Mouse (Mus musculus): ENCODE results near the gene Lactb. TPM values are rescaled to one million over a fixed set of nuclear protein-coding genes. Genes with fewer than 3 reads are reported as not detected.

The Lactb gene
- polyA plus RNA-seq, 2 experiments: 10.1 to 10.9 TPM

GRCm38 (mm10) chr9:66952321-66952720 is 23.0 kb downstream of the Lactb start:
- no peaks in the 10 kb centered on the region for H3K27me3 ChIP-seq (ENCODE audit: control insufficient read depth, insufficient read depth, low read length)
- WGBS: 80% methylated on average over 8 of the region's 8 CpGs
- no peaks in the 10 kb centered on the region for H3K9me3 ChIP-seq (ENCODE audit: control insufficient read depth, low read length)
- no peak for ATAC-seq (ENCODE audit: low FRiP score, low read depth)
- H3K27ac ChIP-seq (replicated peaks; ENCODE audit: low read depth, low read length): no peak overlapping the region
- H3K36me3 ChIP-seq (ENCODE audit: control insufficient read depth, insufficient read depth, low read length): peaks cover 16% of the 10 kb centered on the region
- no peak overlapping the region for H3K4me2 ChIP-seq (replicated peaks; ENCODE audit: low read depth, low read length, severe bottlenecking)
- H3K4me1 ChIP-seq (ENCODE audit: control insufficient read depth, insufficient read depth, low read length): no peaks in the 10 kb centered on the region
- no peak overlapping the region for H3K4me3 ChIP-seq (replicated peaks; ENCODE audit: low read length)
- TF ChIP-seq POLR2A (IDR thresholded peaks at IDR 0.05; ENCODE audit: borderline replicate concordance, extremely low read depth, insufficient read depth, insufficient read length): no peak
- no peak for DNase-seq (ENCODE audit: low spot score)
- no peak overlapping the region for H3K9ac ChIP-seq (ENCODE audit: low read depth, low read length, severe bottlenecking)

GRCm38 (mm10) chr9:66948536-66948935 is 26.7 kb downstream of the Lactb start:
- no peak overlapping the region for H3K4me2 ChIP-seq (replicated peaks; ENCODE audit: low read depth, low read length, severe bottlenecking)
- 93% methylated on average over 2 of the region's 2 CpGs for WGBS
- H3K9me3 ChIP-seq (ENCODE audit: control insufficient read depth, low read length): no peaks in the 10 kb centered on the region
- H3K27me3 ChIP-seq (ENCODE audit: control insufficient read depth, insufficient read depth, low read length): no peaks in the 10 kb centered on the region
- H3K4me1 ChIP-seq (ENCODE audit: control insufficient read depth, insufficient read depth, low read length): 0 out of 2 replicates have a peak, but pooled peaks cover 5% of the 10 kb centered on the region
- no peak overlapping the region for H3K27ac ChIP-seq (replicated peaks; ENCODE audit: low read depth, low read length)
- no peak for DNase-seq (ENCODE audit: low spot score)
- ATAC-seq (ENCODE audit: low FRiP score, low read depth): no peak
- no peak for TF ChIP-seq POLR2A (IDR thresholded peaks at IDR 0.05; ENCODE audit: borderline replicate concordance, extremely low read depth, insufficient read depth, insufficient read length)
- H3K36me3 ChIP-seq (ENCODE audit: control insufficient read depth, insufficient read depth, low read length): peaks cover 16% of the 10 kb centered on the region
- no peak overlapping the region for H3K4me3 ChIP-seq (replicated peaks; ENCODE audit: low read length)
- H3K9ac ChIP-seq (ENCODE audit: low read depth, low read length, severe bottlenecking): no peak overlapping the region

GRCm38 (mm10) chr9:66945647-66946641 is 29.3 kb downstream of the Lactb start, which contains the start of gene Rps27l:
Gene Rps27l, plus strand, starts transcription at chr9:66946086.
- 0 out of 2 replicates have a peak, but pooled peaks cover 5% of the 10 kb centered on the region for H3K4me1 ChIP-seq (ENCODE audit: control insufficient read depth, insufficient read depth, low read length)
- H3K4me3 ChIP-seq (replicated peaks; ENCODE audit: low read length): peak within 1 kb of the TSS; percentile 93
- 1% methylated on average over 74 of the region's 77 CpGs for whole genome bisulfite sequencing
- no peaks in the 10 kb centered on the region for H3K9me3 ChIP-seq (ENCODE audit: control insufficient read depth, low read length)
- TF ChIP-seq POLR2A (IDR thresholded peaks at IDR 0.05; ENCODE audit: borderline replicate concordance, extremely low read depth, insufficient read depth, insufficient read length): peak; percentile 47; the same call in 1 of the 2 replicates
- peaks cover 16% of the 10 kb centered on the region for H3K36me3 ChIP-seq (ENCODE audit: control insufficient read depth, insufficient read depth, low read length)
- peak within 1 kb of the TSS; percentile 79 for H3K4me2 ChIP-seq (replicated peaks; ENCODE audit: low read depth, low read length, severe bottlenecking)
- DNase-seq (ENCODE audit: low spot score): peak; percentile 97
- no peaks in the 10 kb centered on the region for H3K27me3 ChIP-seq (ENCODE audit: control insufficient read depth, insufficient read depth, low read length)
- peak within 1 kb of the TSS; percentile 82 for H3K9ac ChIP-seq (ENCODE audit: low read depth, low read length, severe bottlenecking)
- peak; percentile 99 for ATAC-seq (ENCODE audit: low FRiP score, low read depth)
- peak within 1 kb of the TSS; percentile 85 for H3K27ac ChIP-seq (replicated peaks; ENCODE audit: low read depth, low read length)

GRCm38 (mm10) chr9:66945161-66945560 is 30.1 kb downstream of the Lactb start:
- Histone ChIP-seq H3K27ac (replicated peaks; ENCODE audit: low read depth, low read length) (peak overlapping the region; percentile 85), H3K9ac (ENCODE audit: low read depth, low read length, severe bottlenecking) (peak overlapping the region; percentile 82), H3K4me1 (ENCODE audit: control insufficient read depth, insufficient read depth, low read length) (0 out of 2 replicates have a peak, but pooled peaks cover 5% of the 10 kb centered on the region), H3K27me3 (ENCODE audit: control insufficient read depth, insufficient read depth, low read length) (no peaks in the 10 kb centered on the region), H3K9me3 (ENCODE audit: control insufficient read depth, low read length) (no peaks in the 10 kb centered on the region), H3K36me3 (ENCODE audit: control insufficient read depth, insufficient read depth, low read length) (peaks cover 16% of the 10 kb centered on the region), H3K4me3 (replicated peaks; ENCODE audit: low read length) (peak overlapping the region; percentile 93), H3K4me2 (replicated peaks; ENCODE audit: low read depth, low read length, severe bottlenecking) (peak overlapping the region; percentile 50)
- DNase-seq (ENCODE audit: low spot score): no peak
- 16% methylated on average over 4 of the region's 4 CpGs for WGBS
- ATAC-seq (ENCODE audit: low FRiP score, low read depth): no peak
- no peak for TF ChIP-seq POLR2A (IDR thresholded peaks at IDR 0.05; ENCODE audit: borderline replicate concordance, extremely low read depth, insufficient read depth, insufficient read length)

GRCm38 (mm10) chr9:66938836-66939235 is 36.4 kb downstream of the Lactb start:
- ATAC-seq (ENCODE audit: low FRiP score, low read depth) (no peak), DNase-seq (ENCODE audit: low spot score) (peak; percentile 73)
- Histone ChIP-seq H3K9me3 (ENCODE audit: control insufficient read depth, low read length) (no peaks in the 10 kb centered on the region), H3K4me2 (replicated peaks; ENCODE audit: low read depth, low read length, severe bottlenecking) (no peak overlapping the region), H3K27me3 (ENCODE audit: control insufficient read depth, insufficient read depth, low read length) (no peaks in the 10 kb centered on the region), H3K9ac (ENCODE audit: low read depth, low read length, severe bottlenecking) (no peak overlapping the region), H3K36me3 (ENCODE audit: control insufficient read depth, insufficient read depth, low read length) (no peaks in the 10 kb centered on the region), H3K4me3 (replicated peaks; ENCODE audit: low read length) (no peak overlapping the region), H3K4me1 (ENCODE audit: control insufficient read depth, insufficient read depth, low read length) (no peaks in the 10 kb centered on the region), H3K27ac (replicated peaks; ENCODE audit: low read depth, low read length) (no peak overlapping the region)
- no peak for TF ChIP-seq POLR2A (IDR thresholded peaks at IDR 0.05; ENCODE audit: borderline replicate concordance, extremely low read depth, insufficient read depth, insufficient read length)
- 7% methylated on average over 4 of the region's 4 CpGs for WGBS
